Mouse (Mus musculus): ENCODE data around the gene Chmp4b.

The Chmp4b gene

GRCm38 (mm10) chr2:154718855-154719556, 67.5 kb downstream of the Chmp4b start:
- DNase-seq (ENCODE audit: low read depth): no peak

DNA sequence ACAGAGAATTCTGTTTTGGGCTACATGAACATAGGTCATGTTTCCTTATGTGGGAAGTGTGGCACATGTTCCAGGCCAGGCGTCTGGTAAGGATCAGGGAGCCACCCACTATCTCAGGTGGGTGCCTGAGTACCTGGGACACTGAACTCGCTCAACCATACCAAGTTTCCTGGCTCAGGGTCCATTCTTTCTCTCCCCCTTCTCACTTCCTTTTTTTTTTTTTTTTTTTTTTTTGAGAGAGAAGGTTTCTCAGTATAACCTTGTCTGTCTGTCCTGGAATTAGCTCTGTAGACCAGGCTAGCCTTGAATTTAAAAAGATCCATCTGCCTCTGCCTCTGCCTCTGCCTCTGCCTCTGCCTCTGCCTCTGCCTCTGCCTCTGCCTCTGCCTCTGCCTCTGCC, 68.8 kb downstream of the Chmp4b start:
- no peak for DNase-seq (ENCODE audit: low read depth)

GRCm38 (mm10) chr2:154723473-154723872, 72.0 kb downstream of the Chmp4b start:
- no peak for DNase-seq (ENCODE audit: low read depth)

GRCm38 (mm10) chr2:154729737-154730136, 78.2 kb downstream of the Chmp4b start:
- DNase-seq (ENCODE audit: low read depth): no peak

DNA sequence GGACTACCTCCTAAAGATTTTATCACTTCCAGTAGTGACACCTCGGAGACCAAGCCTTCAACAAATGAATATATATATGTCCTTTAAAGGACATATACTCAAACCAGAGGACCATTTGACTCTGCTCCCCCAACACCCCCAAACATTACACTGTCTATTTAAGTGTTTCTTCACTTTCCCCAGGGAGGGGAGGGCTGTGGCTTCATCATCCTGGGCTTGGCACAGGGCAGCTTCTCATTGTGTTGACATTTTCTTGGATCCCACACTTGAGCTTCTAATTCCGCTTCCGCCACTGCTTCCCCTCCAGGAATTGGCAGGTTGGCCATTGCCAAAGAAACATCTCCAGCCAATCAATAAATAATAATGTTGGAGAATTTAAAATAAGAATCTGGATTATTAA, 79.3 kb downstream of the Chmp4b start:
- no peak for DNase-seq (ENCODE audit: low read depth)

GRCm38 (mm10) chr2:154731916-154732315, 80.4 kb downstream of the Chmp4b start:
- DNase-seq (ENCODE audit: low read depth): peak; percentile 12

GRCm38 (mm10) chr2:154732503-154733141, 81.1 kb downstream of the Chmp4b start:
- peak; percentile 61 for DNase-seq (ENCODE audit: low read depth)

- no peak for DNase-seq (ENCODE audit: low read depth)
Measured at GRCm38 (mm10) chr2:154734977-154735376, 83.5 kb downstream of the Chmp4b start.

- DNase-seq (ENCODE audit: low read depth): no peak
Measured at GRCm38 (mm10) chr2:154735416-154735815, 83.9 kb downstream of the Chmp4b start.

DNA sequence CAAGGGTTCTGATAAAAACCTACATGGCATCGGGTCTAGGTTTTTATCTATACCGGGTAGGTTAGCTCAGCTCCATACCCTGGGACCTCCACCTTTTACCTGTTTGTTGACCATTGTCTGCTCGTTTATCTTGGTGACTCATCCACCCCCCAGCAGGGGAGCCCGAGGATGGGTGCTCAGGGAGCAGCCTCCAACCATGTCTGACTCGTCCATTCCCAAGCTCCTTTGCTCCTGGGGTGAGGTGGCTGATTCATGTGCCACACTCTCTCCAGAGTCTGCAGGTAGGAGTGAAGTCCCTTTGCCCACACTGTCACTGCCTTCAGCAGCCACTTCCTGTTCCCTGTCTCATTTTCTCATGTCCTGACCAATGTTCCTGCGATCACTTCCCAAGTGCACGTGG, 84.5 kb downstream of the Chmp4b start:
- no peak for DNase-seq (ENCODE audit: low read depth)

DNA sequence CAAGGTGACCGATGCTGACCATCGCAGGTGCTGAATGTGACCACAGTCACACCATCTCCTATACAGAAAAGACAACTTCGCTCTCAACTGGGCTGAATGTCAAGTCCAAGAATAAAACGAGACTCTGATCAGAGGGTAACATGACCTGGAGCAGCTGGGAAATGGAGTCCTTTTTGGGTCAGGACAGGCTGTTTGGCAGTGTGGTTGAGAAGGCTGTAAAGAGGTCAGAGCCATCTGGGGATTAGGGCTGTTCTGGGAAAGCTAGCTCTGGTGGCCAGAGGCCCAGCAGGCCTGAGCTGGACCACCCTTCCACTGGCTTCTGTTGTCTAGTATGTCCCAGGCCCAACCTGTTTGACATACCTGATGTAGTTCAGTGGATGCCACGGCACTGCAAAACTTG, 87.1 kb downstream of the Chmp4b start:
- DNase-seq (ENCODE audit: low read depth): no peak

DNA sequence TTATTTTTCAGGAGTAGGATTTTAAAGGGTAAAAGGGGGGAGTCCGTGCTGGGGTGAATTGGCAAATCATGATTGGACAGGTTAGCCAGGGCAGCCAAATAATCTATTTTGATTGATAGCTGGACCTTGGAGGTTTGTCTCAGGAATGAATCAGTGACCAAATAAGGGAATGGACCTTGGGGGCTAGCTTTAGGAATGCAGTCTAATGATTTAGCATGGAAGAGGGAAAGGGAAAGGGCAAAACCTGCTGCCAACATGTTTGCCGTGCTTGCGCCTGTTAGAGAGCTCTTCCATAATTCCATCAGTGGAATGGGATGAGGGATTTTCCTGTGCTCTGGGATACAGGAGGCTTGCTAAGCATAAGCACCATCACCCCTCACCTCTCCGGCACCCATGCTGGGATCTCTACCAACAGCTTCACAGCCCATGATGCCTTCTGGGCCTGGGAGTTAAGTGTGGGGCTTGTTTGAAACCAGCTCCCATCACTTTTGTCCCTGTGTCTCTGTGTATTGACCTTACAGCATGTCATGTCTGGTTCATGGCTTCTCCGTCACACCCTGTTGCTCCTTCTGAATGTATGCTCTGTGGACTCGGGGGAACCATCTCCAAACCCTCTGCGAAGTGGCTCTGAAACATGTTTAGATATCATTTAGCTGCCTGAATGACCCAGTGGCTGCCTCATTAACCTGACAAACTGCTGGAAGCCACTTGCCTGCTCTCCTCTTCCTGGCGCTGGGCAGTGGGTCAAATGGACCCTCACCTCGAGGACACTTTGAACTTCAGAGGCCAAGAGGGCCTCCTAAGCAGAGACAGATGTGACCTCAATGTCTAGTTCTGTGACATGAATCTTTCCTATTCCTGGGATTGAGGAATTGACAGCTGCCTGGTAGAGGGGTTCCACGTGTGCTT, 91.7 kb downstream of the Chmp4b start:
- no peak for DNase-seq (ENCODE audit: low read depth)

- DNase-seq (ENCODE audit: low read depth): no peak
Measured at GRCm38 (mm10) chr2:154743915-154744314, 92.4 kb downstream of the Chmp4b start.
